Mouse (Mus musculus) neural tube, embryonic 11.5 days (tissue): ENCODE data around the gene Eif3a. TPM values are rescaled to one million over a fixed set of nuclear protein-coding genes. Genes with fewer than 3 reads are reported as not detected.

Experiments
- ATAC-seq: fragments of 200-750 bp; cut with Nextera tagmentation; 2 replicates; pipeline ENCODE4 v1.8.0; 2017; ENCODE audit warnings: moderate number of reproducible peaks, mild to moderate bottlenecking, moderate TSS enrichment, moderate library complexity; ENCODE audit not compliant: insufficient read depth, low FRiP score, low TSS enrichment
- DNase-seq: peaks from one replicate; pipeline ENCODE4 v3.0.0-alpha.2; 2015; ENCODE audit warnings: low spot score
- H3K27ac ChIP-seq: fragments of 300-500 bp; sonication (generic); 2 replicates; pipeline ENCODE4 v1.5.1; 2014; ENCODE audit warnings: low read depth, mild to moderate bottlenecking, low read length
- H3K27me3 ChIP-seq: fragments of 300-500 bp; sonication (generic); 2 replicates; pipeline ENCODE4 v1.6.1; 2014; ENCODE audit warnings: mild to moderate bottlenecking, low read length, mixed read lengths; ENCODE audit not compliant: control insufficient read depth, insufficient read depth
- H3K36me3 ChIP-seq: fragments of 300-500 bp; sonication (generic); 2 replicates; pipeline ENCODE4 v1.6.1; 2014; ENCODE audit warnings: mild to moderate bottlenecking, low read length, moderate library complexity, mixed read lengths; ENCODE audit not compliant: control insufficient read depth, insufficient read depth
- H3K4me1 ChIP-seq: fragments of 300-500 bp; sonication (generic); 2 replicates; pipeline ENCODE4 v1.6.1; 2014; ENCODE audit warnings: low read length, mixed read lengths; ENCODE audit not compliant: control insufficient read depth, insufficient read depth
- H3K4me2 ChIP-seq: fragments of 300-500 bp; sonication (generic); 2 replicates; pipeline ENCODE4 v1.6.1; 2014; ENCODE audit warnings: low read depth, mild to moderate bottlenecking, moderate library complexity
- H3K4me3 ChIP-seq: fragments of 300-500 bp; sonication (generic); 2 replicates; pipeline ENCODE4 v1.5.1; 2014; ENCODE audit warnings: low read depth, low read length
- H3K9ac ChIP-seq: fragments of 300-500 bp; sonication (generic); 2 replicates; pipeline ENCODE4 v1.6.1; 2014; ENCODE audit warnings: mild to moderate bottlenecking, low read length
- H3K9me3 ChIP-seq: fragments of 300-500 bp; sonication (generic); 2 replicates; pipeline ENCODE4 v1.6.1; 2016; ENCODE audit warnings: low read length; ENCODE audit not compliant: control insufficient read depth
- WGBS: fragments of 180-500 bp; shearing (Covaris S2); extraction: QIAGEN DNeasy Blood & Tissue Kit; methylation state at CpG from one replicate; pipeline ENCODE4 v1.1.7; 2014; 5-methylcytosine and 5-hydroxymethylcytosine counted together
- polyA plus RNA-seq: library from polyadenylated mRNA; unstranded; fragments of >200 nt; fragmentation: Nextera tagmentation; extraction: Ambion mirVana; gene quantifications from 2 replicates; pipeline ENCODE4 v1.2.1, GENCODE M21; 2014

Eif3a gene
- polyA plus RNA-seq, 1 experiment from 2014 or later, result 168 TPM

GRCm38 (mm10) chr19:60755438-60756191 lies 34.8 kb downstream of the Eif3a start, which contains the start of gene Nanos1:
TSS of gene Nanos1 (plus strand) at chr19:60755987.
- DNase-seq (peak; percentile 91), ATAC-seq (peak; percentile 96)
- Histone ChIP-seq H3K4me1 (no peaks in the 10 kb centered on the region), H3K27ac (0 out of 2 replicates have a peak within 1 kb of the TSS, but pooled peaks have one; percentile 34), H3K9me3 (no peaks in the 10 kb centered on the region), H3K36me3 (0 out of 2 replicates have a peak, but pooled peaks cover 2% of the 10 kb centered on the region), H3K9ac (peak within 1 kb of the TSS; percentile 63), H3K4me3 (peak within 1 kb of the TSS; percentile 71), H3K27me3 (peaks cover 4% of the 10 kb centered on the region; the same call in 1 of the 2 replicates), H3K4me2 (peak within 1 kb of the TSS; percentile 100)
- 0% methylated on average over 38 of the region's 58 CpGs for WGBS

DNA sequence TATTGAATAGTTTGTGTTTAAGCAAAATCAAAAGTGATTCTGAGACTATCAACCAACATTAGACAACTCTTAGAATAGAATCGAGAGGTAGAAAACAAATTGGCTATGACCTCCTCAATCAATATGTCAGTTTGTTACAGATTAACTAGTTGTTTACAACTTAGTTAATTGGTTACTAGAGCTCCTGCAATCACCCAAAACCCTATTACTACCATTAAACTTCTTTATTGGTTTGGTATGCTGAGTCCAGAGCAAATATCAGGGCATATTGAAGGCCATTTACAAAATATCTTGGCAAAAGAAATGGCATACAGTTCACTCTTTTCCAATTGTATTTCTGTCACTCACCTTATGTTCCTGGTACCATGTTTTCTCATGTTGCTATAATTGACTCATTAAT lies 42.7 kb downstream of the Eif3a start:
- no peak for ATAC-seq
- H3K27me3 ChIP-seq, result no peaks in the 10 kb centered on the region
- no peak overlapping the region for H3K4me3 ChIP-seq
- 83% methylated on average over 1 of the region's 1 CpGs for WGBS
- no peak overlapping the region for H3K9ac ChIP-seq
- H3K4me1 ChIP-seq, result no peaks in the 10 kb centered on the region
- DNase-seq, result no peak
- H3K9me3 ChIP-seq, result no peaks in the 10 kb centered on the region
- H3K27ac ChIP-seq, result no peak overlapping the region
- H3K36me3 ChIP-seq, result no peaks in the 10 kb centered on the region
- no peak overlapping the region for H3K4me2 ChIP-seq

DNA sequence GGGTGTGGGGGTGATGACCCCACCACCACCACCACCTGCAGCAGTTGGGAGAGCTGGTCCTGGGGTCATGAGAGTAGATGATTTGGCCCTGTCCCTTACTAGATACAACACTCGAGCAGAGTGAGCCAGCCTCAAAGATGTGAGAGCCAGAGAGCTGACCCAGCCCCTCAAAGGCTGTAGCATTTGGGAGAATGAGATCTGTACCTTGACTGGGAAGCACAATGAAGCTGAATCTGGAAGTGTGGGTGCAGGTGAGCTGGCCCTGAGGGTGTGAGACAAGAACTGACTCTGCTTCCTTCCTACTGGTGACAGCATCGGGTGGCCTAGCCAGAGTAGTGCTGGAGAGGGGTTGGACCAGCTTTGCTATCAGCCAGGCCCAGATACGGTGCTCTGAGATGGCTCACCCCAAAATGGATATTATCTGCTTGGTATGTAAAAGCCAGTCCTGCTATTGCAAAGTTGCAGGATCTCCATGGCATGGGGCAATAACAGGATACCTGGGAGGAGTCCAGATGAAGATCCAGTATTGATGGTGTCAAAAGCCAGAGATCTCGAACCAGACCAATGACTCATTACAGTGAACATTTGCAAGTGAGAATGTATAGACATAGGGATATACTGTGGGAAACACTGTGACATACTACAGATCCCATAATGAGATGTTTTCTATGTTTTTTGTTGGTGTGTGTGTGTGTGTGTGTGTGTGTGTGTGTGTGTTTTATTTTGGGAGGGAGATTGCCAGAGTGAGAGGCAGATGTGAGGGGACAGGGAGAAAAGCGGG lies 46.5 kb downstream of the Eif3a start:
- H3K4me1 ChIP-seq, result no peaks in the 10 kb centered on the region
- H3K36me3 ChIP-seq, result no peaks in the 10 kb centered on the region
- H3K4me2 ChIP-seq, result no peak overlapping the region
- ATAC-seq (no peak), DNase-seq (no peak)
- no peak overlapping the region for H3K4me3 ChIP-seq
- no peaks in the 10 kb centered on the region for H3K27me3 ChIP-seq
- no peak overlapping the region for H3K27ac ChIP-seq
- no peaks in the 10 kb centered on the region for H3K9me3 ChIP-seq
- H3K9ac ChIP-seq, result no peak overlapping the region
- 85% methylated on average over 5 of the region's 5 CpGs for WGBS

DNA sequence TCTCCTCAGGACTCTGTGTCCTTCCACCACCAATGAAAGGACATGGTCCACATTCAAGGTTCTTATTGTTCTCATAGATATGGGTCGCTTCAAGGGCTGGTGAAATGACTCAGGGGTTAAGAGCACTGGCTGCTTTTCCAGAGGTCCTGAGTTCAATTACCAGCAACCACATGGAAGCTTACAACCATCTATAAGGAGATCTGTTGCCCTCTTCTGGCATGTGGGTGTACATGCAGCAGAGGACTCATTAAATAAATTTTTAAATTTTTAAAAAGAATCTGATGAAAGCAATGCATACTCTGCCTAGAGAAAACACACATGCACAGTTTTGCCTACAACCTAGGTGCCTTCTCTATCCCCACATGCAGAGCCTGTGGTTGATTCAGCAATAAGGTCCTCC lies 49.9 kb downstream of the Eif3a start:
- H3K4me1 ChIP-seq, result no peaks in the 10 kb centered on the region
- H3K36me3 ChIP-seq, result no peaks in the 10 kb centered on the region
- H3K27ac ChIP-seq, result no peak overlapping the region
- no peak overlapping the region for H3K9ac ChIP-seq
- H3K4me2 ChIP-seq, result no peak overlapping the region
- H3K27me3 ChIP-seq, result no peaks in the 10 kb centered on the region
- no peak overlapping the region for H3K4me3 ChIP-seq
- H3K9me3 ChIP-seq, result no peaks in the 10 kb centered on the region
- ATAC-seq (no peak), DNase-seq (no peak)
- 63% methylated on average over 1 of the region's 1 CpGs for WGBS

DNA sequence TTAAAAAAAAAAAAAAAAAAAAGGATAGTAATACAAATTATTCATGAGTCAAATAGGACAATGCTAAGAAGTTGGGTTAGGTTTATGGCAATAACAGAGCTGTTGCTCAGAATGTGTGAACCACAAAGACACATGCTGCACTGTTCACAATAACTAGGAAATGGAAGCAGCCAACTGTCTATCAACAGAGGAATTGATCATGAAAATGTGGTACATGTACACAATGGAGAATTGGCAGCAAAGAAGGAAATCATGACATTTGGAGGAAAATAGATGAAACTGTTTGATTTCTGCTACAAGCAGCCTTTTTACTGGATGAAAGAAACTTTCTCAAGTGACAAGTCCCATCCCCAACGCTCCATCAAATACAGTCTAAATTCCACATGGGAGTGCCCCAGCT lies 58.5 kb downstream of the Eif3a start:
- Histone ChIP-seq H3K4me3 (no peak overlapping the region), H3K27me3 (no peaks in the 10 kb centered on the region), H3K4me2 (no peak overlapping the region), H3K4me1 (no peaks in the 10 kb centered on the region), H3K27ac (no peak overlapping the region), H3K9me3 (no peaks in the 10 kb centered on the region), H3K36me3 (no peaks in the 10 kb centered on the region), H3K9ac (no peak overlapping the region)
- DNase-seq (no peak), ATAC-seq (no peak)
- WGBS, result 83% methylated on average over 1 of the region's 1 CpGs

- H3K4me2 ChIP-seq, result no peak overlapping the region
- no peak overlapping the region for H3K27ac ChIP-seq
- H3K36me3 ChIP-seq, result no peaks in the 10 kb centered on the region
- ATAC-seq (no peak), DNase-seq (no peak)
- H3K9me3 ChIP-seq, result no peaks in the 10 kb centered on the region
- H3K4me1 ChIP-seq, result no peaks in the 10 kb centered on the region
- H3K4me3 ChIP-seq, result no peak overlapping the region
- no peaks in the 10 kb centered on the region for H3K27me3 ChIP-seq
- no peak overlapping the region for H3K9ac ChIP-seq
- WGBS, result 89% methylated on average over 1 of the region's 1 CpGs
Observed at GRCm38 (mm10) chr19:60731299-60731698, 59.2 kb downstream of the Eif3a start.

- 47% methylated on average over 2 of the region's 2 CpGs for WGBS
- no peaks in the 10 kb centered on the region for H3K27me3 ChIP-seq
- ATAC-seq, result no peak
- H3K9me3 ChIP-seq, result no peaks in the 10 kb centered on the region
- no peaks in the 10 kb centered on the region for H3K36me3 ChIP-seq
- H3K4me1 ChIP-seq, result no peaks in the 10 kb centered on the region
- H3K9ac ChIP-seq, result no peak overlapping the region
- no peak overlapping the region for H3K4me2 ChIP-seq
- no peak overlapping the region for H3K4me3 ChIP-seq
- H3K27ac ChIP-seq, result no peak overlapping the region
- peak; percentile 42 for DNase-seq
Observed at GRCm38 (mm10) chr19:60730281-60730852, 60.1 kb downstream of the Eif3a start.

- Histone ChIP-seq H3K4me2 (no peak overlapping the region), H3K27ac (no peak overlapping the region), H3K4me1 (no peaks in the 10 kb centered on the region), H3K9ac (no peak overlapping the region), H3K36me3 (no peaks in the 10 kb centered on the region), H3K9me3 (no peaks in the 10 kb centered on the region), H3K27me3 (no peaks in the 10 kb centered on the region), H3K4me3 (no peak overlapping the region)
- DNase-seq, result no peak
- 97% methylated on average over 2 of the region's 2 CpGs for WGBS
- no peak for ATAC-seq
Observed at GRCm38 (mm10) chr19:60716381-60716780, 74.1 kb downstream of the Eif3a start.
